Mouse (Mus musculus): ENCODE data around the gene Cd37.

DNA sequence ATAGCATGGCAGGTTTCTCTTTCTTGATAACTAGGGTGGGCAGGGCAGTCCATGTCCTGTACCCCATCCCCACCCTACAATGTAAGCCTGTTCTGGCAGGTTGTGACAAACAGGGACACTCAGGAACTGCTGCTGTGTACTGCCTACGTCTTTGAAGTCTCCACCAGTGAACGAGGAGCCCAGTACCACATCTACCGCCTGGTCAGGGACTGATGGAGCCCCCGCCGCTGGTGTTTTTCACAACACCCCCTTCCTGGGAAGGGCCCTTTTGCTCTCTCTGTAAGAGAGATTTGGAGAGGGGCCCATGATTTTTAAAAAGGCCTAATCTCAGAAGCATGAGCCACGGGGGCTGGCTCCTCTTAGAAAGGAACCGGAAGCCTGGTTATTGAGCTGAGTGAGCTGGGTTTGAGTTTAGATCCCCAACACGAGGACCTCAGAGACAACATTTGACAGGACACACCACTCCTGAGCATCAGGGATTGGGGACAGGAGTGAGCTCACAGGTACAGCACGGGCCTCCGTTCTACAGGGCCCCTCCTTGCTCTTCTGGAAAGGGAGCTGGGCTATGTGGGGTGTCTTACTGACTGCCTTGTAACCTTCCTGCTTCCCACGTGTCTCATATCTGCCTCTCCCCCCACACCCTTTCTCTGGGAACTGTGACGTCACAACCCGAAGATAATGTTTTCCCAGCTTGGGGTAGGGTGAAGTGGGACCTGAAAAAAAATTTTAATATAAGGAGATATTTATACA is 6.0 kb downstream of the Cd37 start:
- TF ChIP-seq CTCF (conservative IDR thresholded peaks at IDR 0.05; ENCODE audit: insufficient read depth, insufficient read length, low read depth, low read length) (no peak), POLR2A (IDR thresholded peaks at IDR 0.05; ENCODE audit: low read depth, low read length) (no peak)
